In the genomic region with DNA sequence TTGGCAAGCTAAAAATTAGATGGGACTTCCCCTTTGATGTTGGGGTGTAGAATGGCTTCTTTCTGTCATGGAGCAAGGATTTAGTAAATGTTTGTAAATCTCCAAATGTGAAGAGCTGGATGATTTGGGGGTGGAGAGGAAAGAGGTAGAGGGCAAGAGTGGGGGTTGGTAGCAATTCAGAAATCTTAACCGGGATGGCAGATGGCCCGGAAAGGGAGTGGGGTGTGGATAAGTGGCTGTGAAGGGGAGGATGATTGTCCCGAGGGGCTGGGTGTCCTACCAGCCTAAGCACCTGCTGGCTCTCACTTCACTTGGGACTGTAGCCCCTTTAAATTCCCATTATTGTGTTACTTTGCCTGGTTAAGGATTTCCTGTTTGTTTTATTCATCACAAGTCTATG, we compare ENCODE assay signal across 13 mouse cellular contexts. TPM values are rescaled to one million over a fixed set of nuclear protein-coding genes. Genes with fewer than 3 reads are reported as not detected.
DNase-seq lines count a peak whose midpoint lies in the region; ATAC-seq and TF ChIP-seq lines count a peak whose summit lies in the region.
"Had no signal": no experiment of that assay in that cellular context is flagged by ENCODE, and none has a peak within 500 bp of the region (broad histone marks: within the 10 kb centered on the region; RNA-seq: fewer than 3 reads in every experiment).

No protein-coding gene starts in this region.

- H3K27ac ChIP-seq in heart, postnatal 0 days (ENCODE audit: low read depth), result no peak overlapping the region
- H3K27ac ChIP-seq in heart, adult 2 months, result no peak overlapping the region
- H3K27ac ChIP-seq in midbrain, embryonic 12.5 days (replicated peaks), result no peak overlapping the region
- H3K27ac ChIP-seq in midbrain, embryonic 10.5 days (replicated peaks), result no peak overlapping the region
- H3K27ac ChIP-seq in neural tube, embryonic 15.5 days (replicated peaks), result no peak overlapping the region
- H3K27ac ChIP-seq: left cerebral cortex, adult 2 months had no signal

- DNase-seq in cerebellum, adult 11-12 months, result peak; percentile 55
- DNase-seq in cerebellum, postnatal 14 days, result no peak
- DNase-seq in heart, postnatal 0 days (ENCODE audit: low spot score), result no peak
- no peak for DNase-seq in heart, adult 2 months
- no peak for DNase-seq in midbrain, embryonic 10.5 days (ENCODE audit: low spot score)
- no peak for DNase-seq in spleen, postnatal 36 days (ENCODE audit: low spot score in 2 of 2)
- DNase-seq: cerebellum, adult 8-10 months; kidney, postnatal 25 days; retina, postnatal 1 day had no signal

- no peak for TF ChIP-seq POLR2A in heart, adult 2 months (IDR thresholded peaks at IDR 0.05; ENCODE audit: insufficient read depth, low read depth, low read length)

- 33% methylated on average over 3 of the region's 3 CpGs for WGBS in heart, postnatal 0 days
- WGBS in heart, adult 2 months, result 22% methylated on average over 3 of the region's 3 CpGs
- WGBS in midbrain, embryonic 12.5 days, result 69% methylated on average over 3 of the region's 3 CpGs
- 62% methylated on average over 3 of the region's 3 CpGs for WGBS in midbrain, embryonic 10.5 days
- 62% methylated on average over 3 of the region's 3 CpGs for WGBS in neural tube, embryonic 15.5 days

- TF ChIP-seq EP300 in heart, postnatal 0 days (IDR thresholded peaks at IDR 0.05; ENCODE audit: low read depth), result no peak
- no peak for TF ChIP-seq EP300 in heart, adult 2 months (IDR thresholded peaks at IDR 0.05; ENCODE audit: insufficient read depth, low read depth, low read length)

- H3K9ac ChIP-seq in heart, postnatal 0 days (replicated peaks; ENCODE audit: low read depth, low read length), result no peak overlapping the region
- H3K9ac ChIP-seq in heart, adult 2 months (ENCODE audit: low read depth, low read length), result no peak overlapping the region
- no peak overlapping the region for H3K9ac ChIP-seq in midbrain, embryonic 12.5 days (replicated peaks)
- H3K9ac ChIP-seq in neural tube, embryonic 15.5 days (replicated peaks), result no peak overlapping the region

- H3K27me3 ChIP-seq in heart, postnatal 0 days (ENCODE audit: control insufficient read depth, insufficient read depth, low read length), result no peaks in the 10 kb centered on the region
- no peaks in the 10 kb centered on the region for H3K27me3 ChIP-seq in heart, adult 2 months (ENCODE audit: control insufficient read depth, insufficient read depth, low read length)
- no peaks in the 10 kb centered on the region for H3K27me3 ChIP-seq in midbrain, embryonic 12.5 days
- no peaks in the 10 kb centered on the region for H3K27me3 ChIP-seq in midbrain, embryonic 10.5 days (ENCODE audit: low read depth, poor library complexity, severe bottlenecking)
- H3K27me3 ChIP-seq in neural tube, embryonic 15.5 days (replicated peaks), result no peaks in the 10 kb centered on the region

- intact Hi-C loops in heart, adult 2 months (cut with DNase I), result loop anchor here (10.0 kb wide), 1 partner anchor 708 kb away; a partner anchor contains a TSS

- H3K4me3 ChIP-seq in heart, postnatal 0 days (ENCODE audit: low read depth, low read length), result no peak overlapping the region
- H3K4me3 ChIP-seq in heart, adult 2 months, result no peak overlapping the region
- no peak overlapping the region for H3K4me3 ChIP-seq in midbrain, embryonic 12.5 days
- H3K4me3 ChIP-seq in midbrain, embryonic 10.5 days, result no peak overlapping the region
- no peak overlapping the region for H3K4me3 ChIP-seq in neural tube, embryonic 15.5 days (replicated peaks)

- H3K36me3 ChIP-seq in heart, postnatal 0 days (replicated peaks; ENCODE audit: control insufficient read depth, insufficient read depth, low read length), result no peaks in the 10 kb centered on the region
- 0 out of 2 replicates have a peak, but pooled peaks cover 1% of the 10 kb centered on the region for H3K36me3 ChIP-seq in heart, adult 2 months (ENCODE audit: control insufficient read depth, insufficient read depth, low read length)
- no peaks in the 10 kb centered on the region; the same call in 1 of the 2 replicates for H3K36me3 ChIP-seq in midbrain, embryonic 12.5 days
- H3K36me3 ChIP-seq in midbrain, embryonic 10.5 days, result no peaks in the 10 kb centered on the region
- no peaks in the 10 kb centered on the region for H3K36me3 ChIP-seq in neural tube, embryonic 15.5 days

- peak overlapping the region; percentile 88 for H3K4me2 ChIP-seq in heart, postnatal 0 days (ENCODE audit: low read depth, low read length)
- H3K4me2 ChIP-seq in midbrain, embryonic 12.5 days (replicated peaks), result 0 out of 2 replicates have a peak overlapping the region, but pooled peaks have one; percentile 76
- H3K4me2 ChIP-seq in neural tube, embryonic 15.5 days, result peak overlapping the region; percentile 76

- no peaks in the 10 kb centered on the region for H3K9me3 ChIP-seq in heart, postnatal 0 days (replicated peaks; ENCODE audit: control insufficient read depth, low read length)
- no peaks in the 10 kb centered on the region for H3K9me3 ChIP-seq in midbrain, embryonic 12.5 days
- H3K9me3 ChIP-seq in midbrain, embryonic 10.5 days (replicated peaks), result no peaks in the 10 kb centered on the region
- no peaks in the 10 kb centered on the region for H3K9me3 ChIP-seq in neural tube, embryonic 15.5 days (replicated peaks)

- H3K4me1 ChIP-seq in heart, postnatal 0 days (ENCODE audit: control insufficient read depth, insufficient read depth), result peaks cover 10% of the 10 kb centered on the region; the same call in 1 of the 2 replicates
- peaks cover 4% of the 10 kb centered on the region for H3K4me1 ChIP-seq in heart, adult 2 months (ENCODE audit: control insufficient read depth, insufficient read depth, low read length)
- H3K4me1 ChIP-seq in midbrain, embryonic 12.5 days, result peaks cover 16% of the 10 kb centered on the region
- H3K4me1 ChIP-seq in midbrain, embryonic 10.5 days, result peaks cover 24% of the 10 kb centered on the region
- H3K4me1 ChIP-seq in neural tube, embryonic 15.5 days, result peaks cover 40% of the 10 kb centered on the region

- ATAC-seq in heart, postnatal 0 days (ENCODE audit: insufficient read depth, low read depth), result no peak
- no peak for ATAC-seq in midbrain, embryonic 12.5 days (ENCODE audit: low FRiP score, low read depth)
- ATAC-seq in neural tube, embryonic 15.5 days (ENCODE audit: low FRiP score), result no peak
- ATAC-seq: lung, postnatal 0 days had no signal

- no peak for TF ChIP-seq CTCF in heart, postnatal 0 days (IDR thresholded peaks at IDR 0.05; ENCODE audit: low read depth)
- no peak for TF ChIP-seq CTCF in heart, adult 2 months (IDR thresholded peaks at IDR 0.05)

- H3K79me2 ChIP-seq in heart, adult 2 months (replicated peaks; ENCODE audit: control insufficient read depth, insufficient read depth, low read length), result peaks cover 7% of the 10 kb centered on the region

RNA-seq across cellular contexts. Expression of a gene that starts 1.7 kb away (rescaled TPM):
- 32.0 and 39.6 TPM in 2 replicates for total RNA-seq in heart, postnatal 0 days (2014; rRNA removed; ENCODE audit: low replicate concordance)
- 36.1 and 37.7 TPM in 2 replicates for polyA plus RNA-seq in heart, postnatal 0 days (2015; fragmentation: Nextera tagmentation; extraction: Ambion mirVana)
- 10 to 100 TPM; 55.4 to 57.5 TPM for total RNA-seq in heart, adult 2 months (2021)
- 27.6 and 47.7 TPM in 2 replicates for polyA plus RNA-seq in heart, adult 2 months (2012; rRNA removed)
- 51.0 and 51.6 TPM in 2 replicates for polyA plus RNA-seq in midbrain, embryonic 12.5 days (2016; fragmentation: Nextera tagmentation; extraction: Ambion mirVana)
- 27.2 and 30.8 TPM in 2 replicates for polyA plus RNA-seq in midbrain, embryonic 10.5 days (2016; fragmentation: Nextera tagmentation; extraction: Ambion mirVana)
- polyA plus RNA-seq in neural tube, embryonic 15.5 days (2015; fragmentation: Nextera tagmentation; extraction: Ambion mirVana), result 62.6 and 71.6 TPM in 2 replicates

RNA-seq across cellular contexts. Expression of a gene that starts 4.0 kb away (rescaled TPM):
- total RNA-seq in heart, postnatal 0 days (2014; rRNA removed; ENCODE audit: low replicate concordance), result 41.9 and 76.4 TPM in 2 replicates
- 15.0 and 15.6 TPM in 2 replicates for polyA plus RNA-seq in heart, postnatal 0 days (2015; fragmentation: Nextera tagmentation; extraction: Ambion mirVana)
- 10 to 100 TPM; 32.1 to 41.1 TPM for total RNA-seq in heart, adult 2 months (2021)
- polyA plus RNA-seq in heart, adult 2 months (2012; rRNA removed), result 56.8 and 65.5 TPM in 2 replicates
- polyA plus RNA-seq in midbrain, embryonic 12.5 days (2016; fragmentation: Nextera tagmentation; extraction: Ambion mirVana), result 25.6 and 26.2 TPM in 2 replicates
- polyA plus RNA-seq in midbrain, embryonic 10.5 days (2016; fragmentation: Nextera tagmentation; extraction: Ambion mirVana), result 15.6 and 17.4 TPM in 2 replicates
- 17.4 and 18.3 TPM in 2 replicates for polyA plus RNA-seq in neural tube, embryonic 15.5 days (2015; fragmentation: Nextera tagmentation; extraction: Ambion mirVana)
